Mouse (Mus musculus) lung, postnatal 25 days (tissue): ENCODE measurements at regions not wholly inside any gene's neighbourhood (a gene's known extent, or its start where the extent isn't known, plus 50 kb on each side); places are given as distances from the start of the nearest gene placed in this dataset.
"Not testable (repeated sequence)": the region's sequence is repeated elsewhere in the genome, so short reads cannot be mapped to it uniquely, and the experiment has no call there.

Source experiments
- DNase-seq: peaks from one replicate; pipeline ENCODE4 v3.0.0; 2022; ENCODE audit warnings: low spot score

- no peak for DNase-seq
Observed at GRCm38 (mm10) chr8:5523281-5523680, 418.1 kb upstream of the Slc10a2 start.

GRCm38 (mm10) chr8:5495861-5496260, 390.7 kb upstream of the Slc10a2 start:
- no peak for DNase-seq

GRCm38 (mm10) chr8:5490491-5490890, 385.3 kb upstream of the Slc10a2 start:
- DNase-seq, result peak; percentile 4

DNA sequence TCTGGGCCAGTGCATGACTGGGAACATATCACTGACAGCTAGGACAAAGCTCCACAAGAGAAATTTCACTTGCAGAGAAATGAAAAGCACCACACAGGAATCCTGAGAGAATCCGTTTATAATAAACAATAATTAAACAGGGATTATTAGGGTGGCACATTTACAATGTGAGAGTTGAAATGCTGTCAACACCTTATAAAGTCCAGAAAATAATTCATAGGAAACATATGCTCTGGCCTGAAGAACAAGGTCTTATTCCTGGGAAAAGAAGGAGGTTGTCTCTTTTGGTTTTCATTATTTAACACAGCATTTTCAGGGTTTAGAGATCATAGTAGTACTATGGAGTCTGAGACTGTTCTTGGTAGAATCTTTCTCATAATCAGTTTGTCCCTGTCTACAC, 377.8 kb upstream of the Slc10a2 start:
- no peak for DNase-seq

GRCm38 (mm10) chr8:5472999-5473398, 367.8 kb upstream of the Slc10a2 start:
- no peak for DNase-seq

- no peak for DNase-seq
Observed at GRCm38 (mm10) chr8:5472582-5472981, 367.4 kb upstream of the Slc10a2 start.

DNA sequence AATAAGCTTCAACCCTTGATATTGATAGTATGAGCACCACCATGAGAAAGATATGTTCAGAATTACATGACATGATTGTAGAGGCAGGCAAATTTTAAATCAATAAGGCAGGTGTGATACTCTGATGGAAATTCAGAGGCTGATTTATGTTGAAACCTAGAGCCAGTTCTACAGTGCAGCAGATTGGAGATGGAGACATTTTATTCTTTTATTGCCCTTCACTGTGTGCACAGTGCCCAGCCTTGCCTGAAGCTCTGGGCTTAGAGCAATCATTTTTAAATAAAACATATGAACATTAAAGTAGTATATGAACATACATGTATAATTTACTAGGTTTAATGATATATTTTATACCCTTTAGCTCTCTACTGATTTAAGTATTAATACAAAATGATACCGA, 352.5 kb upstream of the Slc10a2 start:
- no peak for DNase-seq

GRCm38 (mm10) chr8:5453469-5453868, 348.3 kb upstream of the Slc10a2 start:
- DNase-seq, result no peak

- not testable (repeated sequence) for DNase-seq
Observed at GRCm38 (mm10) chr8:5442243-5442642, 337.1 kb upstream of the Slc10a2 start.

- DNase-seq, result not testable (repeated sequence)
Observed at GRCm38 (mm10) chr8:5440404-5440803, 335.3 kb upstream of the Slc10a2 start.

GRCm38 (mm10) chr8:5439054-5439453, 333.9 kb upstream of the Slc10a2 start:
- no peak for DNase-seq

DNA sequence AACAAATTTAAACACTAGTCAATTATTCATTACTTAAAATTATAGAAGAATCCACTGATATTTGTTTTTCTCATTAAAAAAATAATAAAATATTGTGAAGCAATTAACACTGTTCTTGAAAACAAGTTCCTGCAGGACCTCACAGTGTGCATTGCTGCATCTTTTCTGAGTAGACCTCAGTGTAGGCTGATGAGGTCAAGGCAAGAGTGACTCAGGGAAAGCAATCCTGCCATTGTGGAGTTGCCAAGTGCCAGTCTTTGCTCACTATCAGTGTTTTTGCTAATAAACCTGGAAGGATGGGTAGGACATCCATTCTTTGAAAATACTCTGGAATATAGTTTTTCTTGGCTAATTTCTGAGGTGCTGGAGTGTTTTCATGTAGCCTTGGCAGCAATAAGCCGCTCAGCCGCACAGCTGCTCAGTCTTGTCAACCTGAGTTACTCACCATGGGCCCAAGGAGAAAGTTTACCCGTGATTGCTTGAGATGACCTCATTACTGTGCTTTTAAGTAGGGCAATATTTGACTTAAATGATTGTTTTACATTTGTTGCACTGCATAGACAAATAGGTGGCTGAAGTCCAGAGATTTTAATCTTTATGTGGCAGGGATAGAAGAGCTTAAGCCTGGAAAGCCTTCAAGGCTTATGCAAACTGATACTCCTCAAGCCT, 323.3 kb upstream of the Slc10a2 start:
- no peak for DNase-seq

- not testable (repeated sequence) for DNase-seq
Observed at GRCm38 (mm10) chr8:5416841-5417240, 311.7 kb upstream of the Slc10a2 start.

GRCm38 (mm10) chr8:5384851-5385250, 279.7 kb upstream of the Slc10a2 start:
- DNase-seq, result no peak

DNA sequence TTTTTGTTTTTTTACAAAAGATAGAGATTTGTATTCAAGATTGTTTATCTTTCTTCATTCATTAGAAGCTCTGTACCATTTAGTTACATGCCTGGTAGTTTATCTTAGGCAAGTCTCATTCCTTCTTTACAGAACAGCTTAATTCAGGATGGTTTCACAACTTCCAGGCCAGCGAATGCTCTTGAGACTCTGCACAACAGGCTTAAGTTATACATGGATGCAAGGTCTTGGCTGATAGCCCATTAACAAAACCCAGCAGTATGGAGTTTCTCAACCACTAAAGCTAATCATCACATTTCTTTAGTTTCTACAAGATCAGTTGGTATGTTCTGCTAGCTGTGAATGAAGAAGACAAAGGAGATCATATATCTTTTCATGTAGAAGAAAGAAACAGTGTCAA, 272.9 kb upstream of the Slc10a2 start:
- no peak for DNase-seq

GRCm38 (mm10) chr8:5339953-5340352, 234.8 kb upstream of the Slc10a2 start:
- DNase-seq, result no peak

- DNase-seq, result no peak
Observed at GRCm38 (mm10) chr8:5314594-5314993, 209.4 kb upstream of the Slc10a2 start.

- DNase-seq, result no peak
Observed at GRCm38 (mm10) chr8:5299982-5300381, 194.8 kb upstream of the Slc10a2 start.

- no peak for DNase-seq
Observed at GRCm38 (mm10) chr8:5297190-5297589, 192.0 kb upstream of the Slc10a2 start.

- no peak for DNase-seq
Observed at GRCm38 (mm10) chr8:5285708-5286161, 180.6 kb upstream of the Slc10a2 start.

DNA sequence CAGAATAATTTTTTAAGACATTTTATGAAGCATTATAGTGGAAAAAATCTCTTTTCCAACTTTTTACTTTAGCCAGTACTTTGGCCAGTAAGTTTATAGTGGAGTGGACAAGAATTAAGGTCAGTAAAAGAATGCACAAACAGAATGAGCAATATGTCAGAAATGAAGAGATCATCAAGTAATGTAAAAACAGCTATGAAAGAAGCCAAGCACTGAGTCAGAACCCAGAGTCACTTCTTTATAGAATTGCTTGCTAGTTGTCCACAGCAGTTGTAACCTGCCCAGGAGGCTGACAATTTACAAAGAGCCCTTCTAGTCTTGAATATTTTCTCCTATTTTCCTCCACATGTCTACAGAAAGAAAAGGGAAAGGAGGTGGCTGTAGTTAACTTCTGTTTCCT, 178.6 kb upstream of the Slc10a2 start:
- no peak for DNase-seq

- DNase-seq, result no peak
Observed at GRCm38 (mm10) chr8:5262316-5262715, 157.2 kb upstream of the Slc10a2 start.

- not testable (repeated sequence) for DNase-seq
Observed at GRCm38 (mm10) chr8:5241871-5242270, 136.7 kb upstream of the Slc10a2 start.
